Mouse (Mus musculus): ENCODE data around the gene Mrps6. TPM values are rescaled to one million over a fixed set of nuclear protein-coding genes. Genes with fewer than 3 reads are reported as not detected.

The Mrps6 gene
- total and polyA plus RNA-seq, 3 experiments, result 40.8 to 71.0 TPM; not detected in 1

DNA sequence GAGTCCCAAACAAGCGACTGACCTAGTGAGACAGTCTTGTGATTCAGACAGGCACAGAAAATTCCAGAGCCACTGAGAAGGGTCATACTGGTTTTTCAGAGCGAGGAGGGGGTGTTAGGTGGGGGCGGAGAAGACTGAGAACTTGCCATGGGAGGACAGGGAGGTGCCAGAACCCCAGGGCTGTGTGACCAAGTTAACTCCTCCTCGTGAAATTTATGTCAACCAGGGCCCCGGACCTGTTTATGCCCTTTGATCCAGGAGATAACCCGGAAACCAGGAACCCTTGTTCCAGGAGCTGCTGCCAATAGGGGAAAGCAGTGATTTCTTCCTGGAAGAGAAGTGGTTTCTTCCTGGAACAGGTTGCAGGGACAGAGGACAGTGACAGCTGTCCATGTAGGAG is 101.0 kb downstream of the Mrps6 start:
- Histone ChIP-seq H3K9me3 (replicated peaks; ENCODE audit: insufficient read depth, low read length) (no peaks in the 10 kb centered on the region), H3K4me3 (ENCODE audit: control insufficient read depth in 1 of 2, insufficient read depth in 1 of 2, low read depth in 2 of 2, low read length in 2 of 2) (no peak overlapping the region), H3K36me3 (ENCODE audit: control insufficient read depth in 1 of 2, insufficient read depth in 2 of 2, low read length in 2 of 2) (no peaks in the 10 kb centered on the region), H3K4me1 (ENCODE audit: control insufficient read depth in 1 of 2, insufficient read depth in 2 of 2, low read length in 2 of 2) (no peaks in the 10 kb centered on the region), H3K9ac (ENCODE audit: control insufficient read depth, low read depth, low read length, poor library complexity, severe bottlenecking) (no peak overlapping the region), H3K79me2 (ENCODE audit: control insufficient read depth, insufficient read depth, low read length, poor library complexity) (no peaks in the 10 kb centered on the region), H3K27me3 (ENCODE audit: control insufficient read depth in 1 of 2, insufficient read depth in 2 of 2, low read length in 2 of 2) (no peaks in the 10 kb centered on the region; a peak in 4 of 4 replicates), H3K27ac (ENCODE audit: control insufficient read depth, low read depth, low read length) (no peak overlapping the region)
- DNase-seq (ENCODE audit: low read depth, low spot score), result no peak
- no peak for TF ChIP-seq MEF2A (IDR thresholded peaks at IDR 0.05; ENCODE audit: extremely low read depth, insufficient replicate concordance, low read depth, low read length, poor library complexity, severe bottlenecking)

Other genes with a start within 250 kb of the Mrps6 start
- gene Gm49711, start within 50 bp of the Mrps6 start, total RNA-seq (2012; rRNA removed), result not detected in 2 replicates
- not detected for gene Gm49711, start within 50 bp of the Mrps6 start, polyA plus RNA-seq (2012; ENCODE audit: insufficient read depth in 1 of 2, insufficient read length in 2 of 2, low read depth in 1 of 2, low replicate concordance in 2 of 2, missing spikeins in 1 of 2)
- 5.0 and 6.7 TPM in 2 replicates for gene Slc5a3, start 52 bp downstream of the Mrps6 start, total RNA-seq (2012; rRNA removed)
- gene Slc5a3, start 52 bp downstream of the Mrps6 start, polyA plus RNA-seq (2012; ENCODE audit: insufficient read depth in 1 of 2, insufficient read length in 2 of 2, low read depth in 1 of 2, low replicate concordance in 2 of 2, missing spikeins in 1 of 2), result 1 to 10 TPM in 1 of 2 experiments, not detected in 1; 2.9 TPM
- gene Kcne2, start 234.1 kb downstream of the Mrps6 start, total RNA-seq (2012; rRNA removed), result not detected in 2 replicates
- gene Kcne2, start 234.1 kb downstream of the Mrps6 start, polyA plus RNA-seq (2012; ENCODE audit: insufficient read depth in 1 of 2, insufficient read length in 2 of 2, low read depth in 1 of 2, low replicate concordance in 2 of 2, missing spikeins in 1 of 2), result under 1 TPM in 1 of 2 experiments, not detected in 1; 0.06 TPM
- gene Smim11, start 243.0 kb downstream of the Mrps6 start, total RNA-seq (2012; rRNA removed), result 70.3 and 84.7 TPM in 2 replicates
- gene Smim11, start 243.0 kb downstream of the Mrps6 start, polyA plus RNA-seq (2012; ENCODE audit: insufficient read depth in 1 of 2, insufficient read length in 2 of 2, low read depth in 1 of 2, low replicate concordance in 2 of 2, missing spikeins in 1 of 2), result 10 to 100 TPM in 1 of 2 experiments, not detected in 1; 81.5 TPM

Measured in MEL (cell line).